Mouse (Mus musculus) erythroblast, embryonic 14.5 days (primary cell): ENCODE data around the gene Itgb7.

ENCODE experiments used
- GATA1 ChIP-seq: IDR thresholded peaks from 2 replicates; pipeline ENCODE4 v1.6.1; 2012; ENCODE audit warnings: low read length, inconsistent platforms, mixed read lengths
- TAL1 ChIP-seq: IDR thresholded peaks from 3 replicates; pipeline ENCODE4 v1.6.1; 2012; ENCODE audit warnings: low read length, inconsistent platforms, mixed read lengths

- TF ChIP-seq GATA1 (no peak), TAL1 (no peak)
Measured at GRCm38 (mm10) chr15:102248812-102249191, 17.1 kb upstream of the Itgb7 start.
